Mouse (Mus musculus) cerebellum, adult (tissue): Measurements from ENCODE around the gene Gm45713.
"Not testable (repeated sequence)": the region's sequence is repeated elsewhere in the genome, so short reads cannot be mapped to it uniquely, and the experiment has no call there.

Source experiments
- ATAC-seq: cut with Nextera tagmentation; 2 replicates; pipeline ENCODE4 v1.9.2; 2017; ENCODE audit warnings: mild to moderate bottlenecking, moderate library complexity, mixed read lengths; ENCODE audit not compliant: insufficient number of reproducible peaks, low FRiP score, low TSS enrichment

The Gm45713 gene

DNA sequence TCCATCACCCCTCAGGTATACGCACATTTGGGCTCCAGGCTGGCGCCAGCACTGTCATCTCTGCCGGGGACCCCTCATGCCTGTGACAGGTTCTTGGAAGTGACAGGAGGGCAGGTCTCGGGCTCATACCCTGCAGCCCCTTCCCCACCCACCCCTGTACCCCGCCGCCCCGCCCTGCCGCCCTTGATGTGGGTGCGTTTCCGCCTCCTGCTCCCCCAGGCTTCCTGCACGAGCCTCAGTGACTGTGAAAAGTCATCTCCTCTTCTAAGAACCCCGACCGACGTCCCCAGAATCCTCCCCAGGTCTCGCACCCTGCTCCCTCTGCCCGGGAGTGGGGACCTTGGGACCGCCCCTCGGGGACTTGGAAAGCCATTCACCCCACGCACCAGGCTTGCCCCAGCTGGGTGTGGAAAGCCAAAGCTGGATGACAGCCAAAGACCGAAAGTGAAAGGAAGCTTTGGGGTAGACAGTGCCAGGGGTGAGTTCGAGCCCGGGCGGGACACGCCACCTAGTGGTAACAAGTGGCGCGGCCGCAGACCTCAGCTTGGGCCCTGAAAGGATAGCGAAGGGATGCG lies at the start of gene Gm45713, which contains the start of gene Flt3l:
Gene Gm45713, minus strand, starts transcription at position 239 of the 575 bp plus-strand sequence.
Gene Flt3l, minus strand, starts transcription at position 440 of the 575 bp plus-strand sequence.
- peak; percentile 72; the same call in 1 of the 2 replicates for ATAC-seq

DNA sequence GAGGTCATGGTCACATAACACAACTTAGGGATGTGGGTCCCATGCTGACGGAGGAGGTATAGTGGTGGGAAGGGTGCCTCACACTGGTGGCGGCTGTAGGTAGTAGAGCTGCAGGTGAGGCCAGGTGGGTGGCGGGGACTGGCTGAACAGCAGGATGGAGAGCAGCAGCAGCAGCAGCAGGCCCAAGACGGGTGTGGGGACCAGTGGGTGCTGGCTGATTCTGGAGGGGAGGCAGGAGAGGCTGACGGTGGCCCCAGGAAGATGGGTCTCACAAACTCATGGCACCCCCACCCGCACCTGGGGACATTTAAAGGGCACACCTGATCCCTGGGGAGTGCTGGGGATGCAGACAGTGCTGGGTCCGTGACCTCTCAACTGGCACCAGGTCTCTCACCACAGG lies 47.6 kb upstream of the Gm45713 start:
- no peak for ATAC-seq

DNA sequence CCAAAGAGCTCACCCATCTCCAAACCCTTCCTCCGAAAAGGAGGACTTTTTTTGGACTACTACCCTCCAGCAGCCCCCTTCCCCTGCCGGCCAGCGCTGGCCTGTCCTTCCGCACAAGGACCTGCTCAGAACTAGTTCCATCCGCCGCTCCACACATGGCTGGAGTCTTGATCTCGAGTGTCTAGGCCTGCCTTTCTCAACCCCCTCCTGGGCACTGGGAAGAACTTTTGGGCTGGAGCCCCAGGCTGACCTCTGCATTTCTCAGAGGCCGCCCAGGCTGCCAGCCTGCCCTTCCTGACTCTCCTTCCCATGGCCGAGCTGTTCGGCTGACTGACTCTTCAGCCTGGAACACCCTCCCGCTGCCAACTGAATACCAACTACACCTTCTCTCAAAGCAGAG lies 46.6 kb upstream of the Gm45713 start:
- ATAC-seq: 0 out of 2 replicates have a peak, but pooled peaks have one; percentile 2

DNA sequence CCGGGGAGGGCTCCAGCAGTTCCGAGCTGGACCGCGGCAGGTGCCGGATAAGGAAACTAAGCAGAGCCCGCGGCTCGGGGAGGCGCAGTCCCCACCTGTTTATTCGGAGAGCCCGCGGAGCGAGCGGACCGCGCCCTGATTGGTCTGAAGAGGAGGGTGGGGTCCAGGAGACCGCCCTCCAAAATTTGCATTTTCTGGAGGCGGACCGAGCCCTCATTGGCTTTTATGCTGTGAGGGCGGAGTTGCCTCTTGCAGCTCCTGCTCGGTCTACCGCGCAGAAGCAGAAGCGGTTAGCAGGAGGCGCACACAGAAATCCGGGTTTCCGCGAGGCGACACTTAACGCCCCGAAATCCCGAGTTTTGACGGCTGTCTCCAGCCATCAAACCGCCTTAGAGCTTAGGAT lies 46.2 kb upstream of the Gm45713 start:
- peak; percentile 88 for ATAC-seq

DNA sequence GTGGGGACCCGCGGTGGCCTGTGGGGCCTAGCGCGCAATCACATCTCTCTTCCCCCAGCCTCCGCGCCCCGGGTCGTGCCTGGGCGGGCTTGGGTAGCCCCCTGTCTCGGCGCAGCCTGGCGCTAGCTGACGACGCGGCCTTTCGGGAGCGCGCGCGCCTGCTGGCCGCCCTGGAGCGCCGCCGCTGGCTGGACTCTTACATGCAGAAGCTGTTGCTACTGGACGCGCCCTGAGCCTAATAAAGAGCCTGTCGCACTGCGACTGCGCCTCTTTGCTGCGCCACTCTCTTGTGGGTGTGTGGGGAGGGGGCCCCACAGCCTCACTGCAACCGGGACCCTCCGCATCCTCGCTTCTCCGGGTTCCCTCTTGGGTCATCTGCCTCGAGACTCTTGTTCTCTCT lies 45.5 kb upstream of the Gm45713 start:
- no peak for ATAC-seq

DNA sequence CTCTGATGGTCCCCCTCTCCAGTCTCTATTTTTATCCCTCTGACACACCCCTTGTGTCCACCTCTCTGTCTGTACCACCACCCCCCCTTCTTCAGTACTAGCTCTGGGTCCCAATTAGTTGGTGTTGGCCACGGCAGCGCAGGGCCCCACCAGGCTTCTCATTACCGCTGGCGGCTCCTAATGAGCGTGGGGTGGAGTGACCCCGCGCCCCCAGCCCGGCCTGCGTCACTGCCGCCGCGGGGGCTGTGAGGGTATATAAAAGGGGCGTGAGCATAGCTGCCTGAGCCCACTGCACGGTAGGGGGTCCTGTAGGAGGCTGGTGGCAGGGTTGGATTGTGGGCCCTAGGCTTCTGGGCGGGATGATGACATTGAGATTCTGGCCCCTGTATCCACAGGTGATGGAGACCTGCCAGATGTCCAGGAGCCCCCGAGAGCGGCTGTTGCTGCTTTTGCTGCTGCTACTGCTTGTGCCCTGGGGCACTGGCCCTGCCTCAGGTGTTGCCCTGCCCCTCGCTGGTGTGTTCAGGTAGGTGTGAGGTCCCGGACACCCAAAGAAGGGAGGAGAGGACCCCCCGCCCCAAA lies 45.0 kb upstream of the Gm45713 start, which contains the start of gene Pth2:
Gene Pth2, plus strand, starts transcription at position 100 of the 582 bp plus-strand sequence.
- no peak for ATAC-seq

DNA sequence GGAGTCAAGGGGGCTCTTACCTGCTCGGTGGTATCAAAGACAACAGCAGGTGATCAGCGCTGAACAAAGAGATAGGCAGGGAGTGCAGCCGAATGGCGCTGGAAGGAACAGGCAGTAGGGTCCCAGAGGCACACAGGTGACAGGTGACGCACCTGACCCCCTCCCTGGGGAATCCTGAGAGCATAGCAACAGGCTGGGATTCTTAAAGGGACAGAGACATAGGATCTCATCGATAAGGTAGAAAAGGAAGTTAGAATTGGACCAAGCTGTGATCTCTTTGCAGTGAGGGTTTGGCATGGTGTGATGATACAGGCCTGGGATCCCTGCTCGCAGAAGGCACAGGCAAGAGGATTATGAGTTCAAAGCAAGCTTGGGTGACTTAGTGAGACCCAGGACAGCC lies 43.4 kb upstream of the Gm45713 start, which contains the start of gene Gfy:
Gene Gfy, minus strand, starts transcription at position 101 of the 400 bp plus-strand sequence.
- no peak for ATAC-seq

DNA sequence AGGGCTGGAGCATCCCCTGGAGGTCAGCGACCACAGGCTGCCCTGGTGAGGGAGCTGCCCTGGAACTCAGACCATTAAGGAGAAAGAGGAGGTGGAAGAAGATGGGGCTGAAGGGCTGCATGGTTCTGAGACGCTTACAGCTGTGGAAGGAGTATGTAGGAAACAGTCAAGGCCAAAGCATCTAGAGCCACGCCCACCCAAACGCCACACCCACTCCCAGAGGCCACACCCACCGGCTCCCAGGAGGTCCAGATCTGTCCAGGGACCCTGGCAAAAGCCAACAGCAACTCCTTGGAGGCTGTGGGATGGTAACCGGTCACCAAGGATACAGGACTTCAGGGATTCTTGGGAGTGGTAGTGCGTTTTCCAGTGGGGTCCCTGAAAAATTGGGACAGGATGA lies 42.5 kb upstream of the Gm45713 start:
- ATAC-seq: no peak

DNA sequence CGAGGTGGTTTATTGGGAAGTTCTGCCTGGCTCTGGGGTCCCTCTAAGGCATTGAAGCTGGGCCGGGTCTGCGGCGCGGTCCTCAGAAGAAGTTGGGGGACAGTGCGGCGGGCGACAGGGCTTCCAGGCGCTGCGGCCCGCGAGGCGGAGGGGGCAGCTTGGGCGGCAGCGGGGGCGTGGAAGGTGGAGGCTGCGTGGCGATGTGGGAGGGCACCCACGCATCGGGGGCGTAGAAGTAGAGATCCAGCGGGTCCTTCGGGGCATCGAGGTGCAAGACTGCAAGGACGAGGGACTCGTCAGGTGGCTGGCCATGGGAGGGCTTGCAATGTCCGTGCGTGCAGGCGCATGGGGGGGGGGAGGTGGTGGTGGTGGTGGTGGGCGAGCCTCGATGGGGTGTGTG lies 40.3 kb upstream of the Gm45713 start:
- ATAC-seq: no peak

DNA sequence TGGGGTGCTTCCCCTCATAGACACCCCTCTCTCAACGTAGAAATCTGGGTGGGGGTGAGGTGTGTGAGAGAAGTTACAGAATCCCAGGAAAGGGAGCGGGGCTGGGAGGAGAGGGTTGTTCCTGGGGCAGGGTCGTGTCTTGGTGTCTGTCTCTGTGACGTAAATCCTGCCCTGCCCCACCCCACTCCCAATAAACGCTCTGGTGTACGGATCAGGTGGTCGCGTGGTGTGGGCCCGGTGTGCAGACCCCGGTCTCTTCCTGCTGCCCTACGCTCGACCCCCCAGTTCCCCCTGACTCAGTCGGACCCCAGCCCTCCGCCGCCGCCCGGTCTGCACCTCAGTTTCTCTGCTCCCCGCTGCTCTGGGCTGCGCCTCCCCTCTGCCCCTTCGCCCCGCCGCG lies 39.9 kb upstream of the Gm45713 start:
- ATAC-seq: no peak

DNA sequence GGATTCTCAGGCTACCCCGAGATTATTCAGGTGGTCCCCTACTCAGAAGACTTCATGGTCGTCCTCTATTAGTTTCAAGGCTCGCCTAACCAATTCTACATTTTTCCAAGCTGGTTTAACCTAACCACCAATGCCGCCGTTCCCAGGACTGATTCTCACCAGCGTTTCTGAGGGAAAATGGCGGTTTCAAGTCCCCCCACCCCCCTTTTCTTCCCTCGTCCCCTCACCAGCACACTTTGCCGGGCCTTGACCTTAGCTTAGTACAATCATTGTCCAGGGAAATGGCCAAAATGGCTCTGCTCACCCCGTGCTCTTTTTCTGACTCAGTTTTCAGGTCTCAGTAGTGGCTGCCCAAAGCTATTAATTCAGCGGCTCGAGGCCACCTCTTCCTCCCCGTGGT lies 39.4 kb upstream of the Gm45713 start:
- no peak for ATAC-seq

DNA sequence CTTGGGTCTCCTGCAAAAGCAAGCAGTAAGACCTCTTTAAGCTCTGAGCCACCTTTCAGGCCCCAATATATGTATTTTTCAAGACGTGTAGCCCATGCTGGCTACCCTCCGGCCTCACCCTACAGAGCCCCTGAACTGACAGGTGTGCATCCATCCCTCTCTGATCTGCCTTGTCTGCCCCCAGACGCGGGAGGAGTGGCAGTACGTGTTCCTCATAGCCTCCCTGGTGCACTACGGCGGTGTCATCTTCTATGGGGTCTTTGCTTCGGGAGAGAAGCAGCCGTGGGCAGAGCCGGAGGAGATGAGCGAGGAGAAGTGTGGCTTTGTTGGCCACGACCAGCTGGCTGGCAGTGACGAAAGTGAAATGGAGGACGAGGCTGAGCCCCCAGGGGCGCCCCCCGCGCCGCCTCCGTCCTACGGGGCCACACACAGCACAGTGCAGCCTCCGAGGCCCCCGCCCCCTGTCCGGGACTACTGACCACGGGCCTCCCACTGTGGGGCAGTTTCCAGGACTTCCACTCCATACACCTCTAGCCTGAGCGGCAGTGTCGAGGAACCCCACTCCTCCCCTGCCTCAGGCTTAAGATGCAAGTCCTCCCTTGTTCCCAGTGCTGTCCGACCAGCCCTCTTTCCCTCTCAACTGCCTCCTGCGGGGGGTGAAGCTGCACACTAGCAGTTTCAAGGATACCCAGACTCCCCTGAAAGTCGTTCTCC lies 38.7 kb upstream of the Gm45713 start:
- no peak for ATAC-seq

DNA sequence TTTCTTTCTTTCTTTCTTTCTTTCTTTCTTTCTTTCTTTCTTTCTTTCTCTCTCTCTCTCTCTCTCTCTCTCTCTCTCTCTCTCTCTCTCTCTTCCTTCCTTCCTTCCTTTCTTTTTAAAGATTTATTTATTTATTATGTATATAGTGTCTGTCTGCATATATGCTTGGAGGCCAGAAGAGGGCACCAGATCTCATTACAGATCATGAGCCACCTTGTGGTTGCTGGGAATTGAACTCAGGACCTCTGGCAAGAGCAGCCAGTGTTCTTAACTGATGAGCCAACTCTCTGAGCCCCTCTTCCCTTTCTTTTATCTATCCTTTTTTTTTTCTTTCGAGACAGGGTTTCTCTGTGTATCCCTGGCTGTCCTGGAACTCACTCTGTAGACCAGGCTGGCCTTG lies 37.7 kb upstream of the Gm45713 start:
- ATAC-seq: not testable (repeated sequence)

DNA sequence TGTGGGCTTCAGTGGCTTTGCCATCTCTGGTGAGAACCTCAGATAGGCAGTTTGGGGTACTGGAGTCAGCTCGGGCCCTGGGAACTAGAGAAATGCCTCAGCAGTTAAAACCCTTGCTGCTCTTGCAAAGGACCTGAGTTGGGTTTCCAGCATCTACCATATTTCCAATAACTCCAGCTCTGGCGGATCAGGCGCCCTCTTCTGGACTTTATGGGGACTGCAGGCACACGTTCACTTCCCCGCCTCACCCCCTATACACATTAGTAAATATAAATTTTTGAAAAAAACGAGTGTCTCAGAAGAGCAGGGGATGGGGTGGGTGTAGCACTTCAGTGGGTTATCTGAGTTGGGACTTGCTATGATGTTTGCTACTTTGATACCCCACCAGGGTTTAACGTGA lies 36.9 kb upstream of the Gm45713 start:
- ATAC-seq: no peak

DNA sequence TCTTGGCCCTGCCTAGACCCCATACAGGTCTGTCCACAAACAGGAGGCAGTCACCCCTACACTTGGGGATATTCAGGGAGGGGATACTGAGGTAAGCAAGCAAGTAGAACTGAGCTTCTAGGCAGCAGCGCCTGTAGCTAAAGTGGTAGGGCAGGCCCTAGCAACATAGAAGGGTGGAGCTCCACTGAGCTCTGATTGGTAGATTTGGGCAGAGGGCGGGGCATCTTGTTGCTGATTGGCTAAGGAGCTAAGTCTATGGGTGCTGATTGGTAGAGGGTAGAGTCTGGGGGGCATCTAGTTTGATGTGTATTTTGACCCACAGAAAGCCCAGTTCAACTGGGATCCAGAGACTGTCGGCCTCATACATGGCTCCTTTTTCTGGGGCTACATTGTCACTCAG lies 33.5 kb upstream of the Gm45713 start:
- ATAC-seq: peak; percentile 40

DNA sequence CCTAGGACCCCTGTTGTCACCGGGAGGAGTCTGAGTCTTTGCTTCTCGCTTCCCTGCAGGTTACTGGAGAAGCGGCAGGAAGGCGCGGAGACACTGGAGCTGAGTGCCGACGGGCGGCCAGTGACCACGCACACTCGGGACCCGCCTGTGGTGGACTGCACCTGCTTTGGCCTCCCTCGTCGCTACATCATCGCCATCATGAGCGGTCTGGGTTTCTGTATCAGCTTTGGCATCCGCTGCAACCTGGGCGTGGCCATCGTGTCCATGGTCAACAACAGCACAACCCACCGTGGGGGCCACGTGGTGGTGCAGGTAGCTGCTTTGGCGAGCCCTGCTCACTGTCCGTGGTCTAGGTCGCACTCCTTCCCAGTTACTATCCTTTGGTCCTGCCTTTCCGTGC lies 32.6 kb upstream of the Gm45713 start:
- no peak for ATAC-seq

DNA sequence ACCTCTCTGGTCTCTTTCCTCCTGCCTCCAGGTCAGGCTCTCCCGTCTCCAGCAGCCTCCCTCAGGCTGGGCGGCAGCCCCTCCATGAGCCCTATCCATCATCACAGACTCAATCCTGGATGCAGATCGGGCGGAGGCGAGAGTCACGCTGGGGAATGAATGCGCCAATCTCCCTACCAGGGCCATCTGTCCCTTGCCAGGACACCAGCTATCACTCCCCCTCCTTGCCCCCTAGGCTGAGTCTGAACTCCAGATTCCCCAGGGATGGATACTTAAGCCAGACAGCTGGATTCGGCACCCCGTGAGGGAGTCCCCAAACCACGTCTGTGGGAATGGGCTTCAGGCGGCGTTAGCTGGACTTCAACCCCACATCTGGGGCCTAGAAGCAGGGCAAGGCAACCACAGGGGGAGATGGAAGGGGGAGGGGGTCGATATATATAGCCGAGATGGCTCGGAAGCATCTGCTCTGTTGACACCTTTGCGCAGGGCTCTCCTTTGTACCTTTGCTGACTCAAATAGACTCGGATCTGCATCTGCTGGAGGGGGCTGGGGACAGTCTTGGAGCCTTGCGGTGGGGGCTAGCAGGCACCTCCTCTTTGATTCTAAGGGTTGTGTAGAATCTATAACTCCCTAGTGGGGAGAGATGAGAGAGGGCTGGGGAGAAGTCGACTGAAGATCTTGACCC lies 31.9 kb upstream of the Gm45713 start:
- ATAC-seq: peak; percentile 8; the same call in 1 of the 2 replicates

DNA sequence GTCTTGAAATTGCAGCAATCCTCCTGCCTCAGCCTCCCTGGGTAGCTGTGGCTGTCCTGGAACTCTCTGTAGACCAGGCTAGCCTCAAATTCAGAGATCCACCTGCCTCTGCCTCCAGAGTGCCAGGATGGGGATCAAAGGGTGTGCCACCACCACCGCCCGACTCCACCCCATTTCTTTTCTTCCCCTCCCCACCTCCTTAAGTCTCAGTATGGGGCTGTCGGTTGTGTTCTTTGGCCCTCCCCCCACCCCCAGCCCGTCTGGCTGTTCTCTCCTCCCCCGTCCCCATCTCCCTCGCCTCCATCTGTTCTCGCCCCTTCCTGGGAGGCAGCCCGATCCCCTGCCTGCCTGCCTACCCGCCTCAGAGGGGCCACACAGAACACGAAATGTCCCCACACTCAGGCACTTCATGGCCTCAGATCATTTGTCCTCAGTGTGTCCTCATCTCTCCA lies 30.9 kb upstream of the Gm45713 start:
- no peak for ATAC-seq

DNA sequence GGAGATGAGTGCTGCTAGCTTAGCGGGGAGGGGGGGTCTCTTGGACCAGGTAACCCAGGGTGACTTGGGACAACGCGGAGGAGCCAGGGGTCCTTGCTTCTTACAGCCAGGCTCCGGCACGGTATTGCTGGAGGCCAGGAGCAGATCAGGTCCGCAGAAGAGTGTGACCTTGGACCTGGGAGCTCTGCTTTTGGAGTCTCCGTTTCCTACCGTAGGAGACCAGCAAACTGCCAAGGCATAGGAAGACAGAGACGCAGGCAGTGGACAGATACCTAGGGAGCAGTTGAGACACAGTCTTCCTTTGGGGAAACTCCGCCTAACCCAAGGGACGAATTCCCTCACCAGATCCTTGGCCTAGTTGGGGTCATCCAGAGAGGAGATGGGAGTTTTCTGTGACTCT lies 29.7 kb upstream of the Gm45713 start:
- no peak for ATAC-seq

DNA sequence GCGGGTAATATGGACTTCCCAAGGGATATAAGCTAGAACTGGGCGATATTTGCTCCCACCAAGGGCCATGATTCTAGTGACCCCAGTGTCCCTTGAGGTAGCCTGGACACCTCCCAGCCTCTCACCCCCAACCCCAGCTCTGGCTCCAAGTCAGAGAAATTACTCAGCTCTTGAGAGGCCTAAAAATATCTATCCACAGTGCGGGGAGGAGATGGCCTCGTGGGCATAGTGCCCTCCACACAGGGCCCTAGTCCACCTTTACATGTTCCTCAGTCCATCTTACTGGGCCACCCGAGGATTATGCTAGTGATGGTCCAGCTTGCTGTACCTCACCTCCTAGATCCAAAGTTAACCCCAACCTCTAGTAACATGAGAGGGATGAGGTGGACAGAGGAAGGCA lies 28.8 kb upstream of the Gm45713 start:
- no peak for ATAC-seq
